ENCODE assay signal across 12 mouse cellular contexts in genomic region chr5:102071241-102071640, GRCm38 (mm10). TPM values are rescaled to one million over a fixed set of nuclear protein-coding genes. Genes with fewer than 3 reads are reported as not detected.
DNase-seq lines count a peak whose midpoint lies in the region; ATAC-seq lines count a peak whose summit lies in the region.
"Had no signal": no experiment of that assay in that cellular context is flagged by ENCODE, and none has a peak within 500 bp of the region (broad histone marks: within the 10 kb centered on the region; RNA-seq: fewer than 3 reads in every experiment).

No protein-coding gene starts in this region.

- 33% methylated on average over 3 of the region's 3 CpGs for WGBS in neural tube, embryonic 11.5 days
- 42% methylated on average over 3 of the region's 3 CpGs for WGBS in hindbrain, embryonic 15.5 days
- WGBS in midbrain, embryonic 14.5 days, result 36% methylated on average over 3 of the region's 3 CpGs

- H3K4me3 ChIP-seq in neural tube, embryonic 11.5 days (ENCODE audit: low read depth, low read length), result peak overlapping the region; percentile 18; the same call in 1 of the 2 replicates
- peak overlapping the region; percentile 76 for H3K4me3 ChIP-seq in hindbrain, embryonic 15.5 days
- H3K4me3 ChIP-seq in midbrain, embryonic 14.5 days (replicated peaks; ENCODE audit: low read depth, low read length), result peak overlapping the region; percentile 86
- H3K4me3 ChIP-seq: heart, embryonic 15.5 days; intestine, embryonic 15.5 days; lung, embryonic 15.5 days had no signal

- H3K9me3 ChIP-seq in neural tube, embryonic 11.5 days (ENCODE audit: control insufficient read depth, low read length), result no peaks in the 10 kb centered on the region
- no peaks in the 10 kb centered on the region for H3K9me3 ChIP-seq in hindbrain, embryonic 15.5 days
- H3K9me3 ChIP-seq in midbrain, embryonic 14.5 days (ENCODE audit: control insufficient read depth, low read length), result no peaks in the 10 kb centered on the region
- H3K9me3 ChIP-seq: heart, embryonic 15.5 days; intestine, embryonic 15.5 days; lung, embryonic 15.5 days had no signal

- H3K27ac ChIP-seq in neural tube, embryonic 11.5 days (ENCODE audit: low read depth, low read length), result peak overlapping the region; percentile 47
- peak overlapping the region; percentile 98 for H3K27ac ChIP-seq in hindbrain, embryonic 15.5 days (replicated peaks)
- peak overlapping the region; percentile 99 for H3K27ac ChIP-seq in midbrain, embryonic 14.5 days (replicated peaks; ENCODE audit: low read depth, low read length)
- H3K27ac ChIP-seq: heart, embryonic 15.5 days; lung, embryonic 15.5 days had no signal

- DNase-seq in neural tube, embryonic 11.5 days (ENCODE audit: low spot score), result peak; percentile 27
- DNase-seq in neural tube, embryonic 10.5 days (ENCODE audit: extremely low spot score, low spot score), result no peak
- DNase-seq in midbrain, embryonic 14.5 days, result peak; percentile 62
- no peak for DNase-seq in kidney, adult 11 months
- no peak for DNase-seq in right cerebral cortex, postnatal 25 days
- DNase-seq in spleen, postnatal 4 days (ENCODE audit: low spot score in 2 of 2), result no peak
- DNase-seq: cerebellum, adult 9-10 months had no signal

- no peak for ATAC-seq in neural tube, embryonic 11.5 days (ENCODE audit: insufficient read depth, low FRiP score, low TSS enrichment)
- ATAC-seq in hindbrain, embryonic 15.5 days (ENCODE audit: low FRiP score, low read depth), result no peak
- ATAC-seq in midbrain, embryonic 14.5 days (ENCODE audit: low FRiP score, low TSS enrichment), result no peak
- ATAC-seq: CD4-positive, CD25-positive, alpha-beta regulatory T cell, adult 4 months; intestine, embryonic 15.5 days had no signal

- H3K27me3 ChIP-seq in neural tube, embryonic 11.5 days (ENCODE audit: control insufficient read depth, insufficient read depth, low read length), result no peaks in the 10 kb centered on the region
- no peaks in the 10 kb centered on the region for H3K27me3 ChIP-seq in hindbrain, embryonic 15.5 days
- H3K27me3 ChIP-seq in midbrain, embryonic 14.5 days (ENCODE audit: control insufficient read depth, insufficient read depth, low read length), result no peaks in the 10 kb centered on the region
- H3K27me3 ChIP-seq: heart, embryonic 15.5 days; intestine, embryonic 15.5 days; lung, embryonic 15.5 days had no signal

- H3K4me1 ChIP-seq in neural tube, embryonic 11.5 days (ENCODE audit: control insufficient read depth, insufficient read depth, low read length), result no peaks in the 10 kb centered on the region; the same call in 1 of the 2 replicates
- H3K4me1 ChIP-seq in hindbrain, embryonic 15.5 days (replicated peaks), result peaks cover 47% of the 10 kb centered on the region
- peaks cover 36% of the 10 kb centered on the region for H3K4me1 ChIP-seq in midbrain, embryonic 14.5 days (ENCODE audit: control insufficient read depth, insufficient read depth, low read length)

- H3K9ac ChIP-seq in neural tube, embryonic 11.5 days (ENCODE audit: low read length), result peak overlapping the region; percentile 37
- H3K9ac ChIP-seq in hindbrain, embryonic 15.5 days, result no peak overlapping the region
- peak overlapping the region; percentile 99; the same call in 1 of the 2 replicates for H3K9ac ChIP-seq in midbrain, embryonic 14.5 days (replicated peaks; ENCODE audit: low read length)
- H3K9ac ChIP-seq: intestine, embryonic 15.5 days; lung, embryonic 15.5 days had no signal

- H3K36me3 ChIP-seq in neural tube, embryonic 11.5 days (ENCODE audit: control insufficient read depth, insufficient read depth, low read length), result no peaks in the 10 kb centered on the region
- no peaks in the 10 kb centered on the region for H3K36me3 ChIP-seq in hindbrain, embryonic 15.5 days
- no peaks in the 10 kb centered on the region for H3K36me3 ChIP-seq in midbrain, embryonic 14.5 days (ENCODE audit: control insufficient read depth, insufficient read depth, low read length)
- H3K36me3 ChIP-seq: heart, embryonic 15.5 days; intestine, embryonic 15.5 days had no signal

- H3K4me2 ChIP-seq in neural tube, embryonic 11.5 days (ENCODE audit: low read depth), result peak overlapping the region; percentile 72
- peak overlapping the region; percentile 63 for H3K4me2 ChIP-seq in hindbrain, embryonic 15.5 days
- peak overlapping the region; percentile 76 for H3K4me2 ChIP-seq in midbrain, embryonic 14.5 days (ENCODE audit: low read length)

RNA-seq across cellular contexts. Expression of gene Wdfy3, which starts 1.5 kb away (rescaled TPM):
- 26.0 and 29.0 TPM in 2 replicates for polyA plus RNA-seq in neural tube, embryonic 11.5 days (2014; fragmentation: Nextera tagmentation; extraction: Ambion mirVana)
- 27.4 and 29.8 TPM in 2 replicates for polyA plus RNA-seq in hindbrain, embryonic 15.5 days (2015; fragmentation: Nextera tagmentation; extraction: Ambion mirVana)
- polyA plus RNA-seq in midbrain, embryonic 14.5 days (2014; fragmentation: Nextera tagmentation; extraction: Ambion mirVana), result 34.5 and 41.5 TPM in 2 replicates

Comparison
In these comparisons a context has a peak if more than half of its experiments do, and no peak if none do; other contexts are left out.
1. DNase-seq: peak in neural tube, embryonic 11.5 days (single experiment) and midbrain, embryonic 14.5 days (single experiment); none in neural tube, embryonic 10.5 days (single experiment), kidney, adult 11 months (single experiment), right cerebral cortex, postnatal 25 days (single experiment) and spleen, postnatal 4 days (0 of 2).
2. H3K27ac ChIP-seq: peak in every context shown above with its lines; median percentile 99 in midbrain, embryonic 14.5 days; 98 in hindbrain, embryonic 15.5 days; 47 in neural tube, embryonic 11.5 days.
3. H3K4me3 ChIP-seq: peak in every context shown above with its lines; median percentile 86 in midbrain, embryonic 14.5 days; 76 in hindbrain, embryonic 15.5 days; 18 in neural tube, embryonic 11.5 days.
4. Peak in every context shown above with its lines, with median percentiles within 50 percentile points of each other: H3K4me2 ChIP-seq.